In genomic region chr9:4353163-4353562, GRCm38 (mm10) we compare ENCODE assay signal across 35 mouse cellular contexts.
"Had no signal": no experiment of that assay in that cellular context is flagged by ENCODE, and none has a peak within 500 bp of the region (broad histone marks: within the 10 kb centered on the region; RNA-seq: fewer than 3 reads in every experiment).

No protein-coding gene starts in this region.

- ATAC-seq: hindbrain, embryonic 16.5 days; hindbrain, postnatal 0 days; inflammation-experienced regulatory T-cells, adult 6 months; intestine, embryonic 15.5 days; intestine, embryonic 16.5 days; intestine, postnatal 0 days had no signal

- H3K9ac ChIP-seq: heart, embryonic 12.5 days; heart, embryonic 13.5 days; heart, embryonic 15.5 days; hindbrain, embryonic 12.5 days; hindbrain, embryonic 13.5 days; hindbrain, embryonic 14.5 days; hindbrain, embryonic 15.5 days; intestine, embryonic 15.5 days; kidney, embryonic 15.5 days had no signal

- H3K27ac ChIP-seq: heart, embryonic 13.5 days; heart, embryonic 15.5 days; hindbrain, embryonic 10.5 days; hindbrain, embryonic 12.5 days; hindbrain, embryonic 13.5 days; hindbrain, embryonic 14.5 days; hindbrain, embryonic 15.5 days; hindbrain, postnatal 0 days; intestine, embryonic 15.5 days; kidney, embryonic 15.5 days; kidney, postnatal 0 days; layer of hippocampus, adult 2 months; left cerebral cortex, adult 2 months had no signal

- H3K4me3 ChIP-seq: heart, embryonic 12.5 days; heart, embryonic 13.5 days; heart, embryonic 15.5 days; hindbrain, embryonic 10.5 days; hindbrain, embryonic 12.5 days; hindbrain, embryonic 13.5 days; hindbrain, embryonic 15.5 days; intestine, embryonic 15.5 days; kidney, embryonic 15.5 days; layer of hippocampus, adult 2 months; left cerebral cortex, adult 2 months had no signal

- H3K4me1 ChIP-seq: heart, embryonic 12.5 days; heart, embryonic 13.5 days; heart, embryonic 15.5 days; hindbrain, embryonic 10.5 days; hindbrain, embryonic 12.5 days; hindbrain, embryonic 13.5 days; hindbrain, embryonic 15.5 days; intestine, embryonic 15.5 days; kidney, embryonic 15.5 days had no signal

- H3K4me2 ChIP-seq: heart, embryonic 11.5 days; heart, embryonic 12.5 days; heart, embryonic 13.5 days; heart, embryonic 15.5 days; hindbrain, embryonic 12.5 days; hindbrain, embryonic 13.5 days; hindbrain, embryonic 14.5 days; hindbrain, embryonic 15.5 days; intestine, embryonic 15.5 days; kidney, embryonic 15.5 days had no signal

- H3K9me3 ChIP-seq: heart, embryonic 12.5 days; heart, embryonic 13.5 days; heart, embryonic 15.5 days; hindbrain, embryonic 10.5 days; hindbrain, embryonic 12.5 days; hindbrain, embryonic 13.5 days; hindbrain, embryonic 15.5 days; intestine, embryonic 15.5 days; kidney, embryonic 15.5 days had no signal

- DNase-seq: heart, postnatal 10 days; heart, postnatal 14 days; heart, postnatal 36 days; heart, postnatal 4 days; kidney, adult 11 months; kidney, adult 18-20 months; kidney, adult 2 months; kidney, adult 8-10 months; kidney, adult 9 months; kidney, postnatal 10 days; kidney, postnatal 14 days; kidney, postnatal 25 days; kidney, postnatal 36 days; kidney, postnatal 4 days; layer of hippocampus, adult 9-11 months; layer of hippocampus, postnatal 36 days had no signal

- H3K27me3 ChIP-seq: heart, embryonic 12.5 days; heart, embryonic 13.5 days; heart, embryonic 15.5 days; hindbrain, embryonic 12.5 days; hindbrain, embryonic 13.5 days; hindbrain, embryonic 15.5 days; intestine, embryonic 15.5 days; kidney, embryonic 15.5 days had no signal

- H3K36me3 ChIP-seq: heart, embryonic 12.5 days; heart, embryonic 13.5 days; heart, embryonic 15.5 days; hindbrain, embryonic 10.5 days; hindbrain, embryonic 12.5 days; hindbrain, embryonic 13.5 days; hindbrain, embryonic 15.5 days; intestine, embryonic 15.5 days; kidney, embryonic 15.5 days had no signal
